Mouse (Mus musculus): Measurements from ENCODE around the gene Tmem246. TPM values are rescaled to one million over a fixed set of nuclear protein-coding genes. Genes with fewer than 3 reads are reported as not detected.

Gene Tmem246
- polyA plus RNA-seq, 1 experiment from 2014 or later = 21.4 TPM

GRCm38 (mm10) chr4:49558181-49558580, 39.5 kb downstream of the Tmem246 start:
- Histone ChIP-seq H3K27me3 (ENCODE audit: insufficient read depth, poor library complexity, severe bottlenecking) (no peaks in the 10 kb centered on the region), H3K4me3 (no peak overlapping the region), H3K4me1 (replicated peaks) (no peaks in the 10 kb centered on the region), H3K36me3 (no peaks in the 10 kb centered on the region), H3K27ac (no peak overlapping the region), H3K9me3 (no peaks in the 10 kb centered on the region)
- 87% methylated on average over 2 of the region's 2 CpGs for WGBS
- DNase-seq (ENCODE audit: low spot score) = no peak

GRCm38 (mm10) chr4:49557375-49557774, 40.3 kb downstream of the Tmem246 start:
- Histone ChIP-seq H3K4me1 (replicated peaks) (no peaks in the 10 kb centered on the region), H3K36me3 (no peaks in the 10 kb centered on the region)

GRCm38 (mm10) chr4:49553380-49553779, 44.3 kb downstream of the Tmem246 start:
- no peaks in the 10 kb centered on the region for H3K27me3 ChIP-seq (ENCODE audit: insufficient read depth, poor library complexity, severe bottlenecking)
- no peak overlapping the region for H3K4me3 ChIP-seq
- no peaks in the 10 kb centered on the region for H3K9me3 ChIP-seq
- no peak overlapping the region for H3K27ac ChIP-seq
- no peaks in the 10 kb centered on the region for H3K36me3 ChIP-seq
- DNase-seq (ENCODE audit: low spot score) = no peak
- no peaks in the 10 kb centered on the region for H3K4me1 ChIP-seq (replicated peaks)
- 89% methylated on average over 5 of the region's 5 CpGs for WGBS

More at GRCm38 (mm10) chr4:49557375-49557774, 40.3 kb downstream of the Tmem246 start:
- Histone ChIP-seq H3K27ac (no peak overlapping the region), H3K4me3 (no peak overlapping the region), H3K27me3 (ENCODE audit: insufficient read depth, poor library complexity, severe bottlenecking) (no peaks in the 10 kb centered on the region), H3K9me3 (no peaks in the 10 kb centered on the region)
- no peak for DNase-seq (ENCODE audit: low spot score)
- WGBS = 99% methylated on average over 7 of the region's 7 CpGs

DNA sequence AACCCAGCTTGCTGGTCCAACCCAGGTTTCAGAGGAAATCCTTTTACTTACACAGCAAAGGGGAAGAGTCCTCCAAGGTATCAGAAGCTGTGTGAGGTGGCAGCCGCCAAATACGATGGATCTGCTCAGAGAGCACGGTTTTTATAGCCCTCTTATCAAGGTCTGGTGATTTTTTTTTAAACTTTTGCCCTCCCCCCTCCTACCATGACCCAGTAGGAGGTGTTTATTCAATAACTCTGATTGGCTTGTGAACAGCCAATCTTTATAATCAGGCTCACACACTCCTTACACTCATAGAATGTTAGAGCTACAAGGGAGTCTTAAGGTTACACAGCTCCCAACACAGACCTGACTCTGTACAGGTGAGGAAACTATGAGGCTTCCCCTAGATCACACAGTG, 48.3 kb downstream of the Tmem246 start, which contains the start of gene Aldob:
Gene Aldob, minus strand, starts transcription at position 164 of the 400 bp plus-strand sequence.
- Histone ChIP-seq H3K36me3 (no peaks in the 10 kb centered on the region), H3K4me3 (no peak within 1 kb of the TSS)
- WGBS = 76% methylated on average over 3 of the region's 3 CpGs

GRCm38 (mm10) chr4:49547544-49548219, 50.0 kb downstream of the Tmem246 start:
- Histone ChIP-seq H3K9me3 (no peaks in the 10 kb centered on the region), H3K27me3 (ENCODE audit: insufficient read depth, poor library complexity, severe bottlenecking) (no peaks in the 10 kb centered on the region), H3K36me3 (no peaks in the 10 kb centered on the region), H3K4me1 (replicated peaks) (no peaks in the 10 kb centered on the region), H3K4me3 (no peak overlapping the region), H3K27ac (no peak overlapping the region)
- no peak for DNase-seq (ENCODE audit: low spot score)
- WGBS = 86% methylated on average over 7 of the region's 7 CpGs

More for the DNA sequence above, 48.3 kb downstream of the Tmem246 start, which contains the start of gene Aldob:
- no peak for DNase-seq (ENCODE audit: low spot score)
- Histone ChIP-seq H3K27ac (no peak within 1 kb of the TSS), H3K27me3 (ENCODE audit: insufficient read depth, poor library complexity, severe bottlenecking) (no peaks in the 10 kb centered on the region), H3K4me1 (replicated peaks) (no peaks in the 10 kb centered on the region), H3K9me3 (no peaks in the 10 kb centered on the region)

- 77% methylated on average over 6 of the region's 6 CpGs for WGBS
Observed at GRCm38 (mm10) chr4:49546873-49547543, 50.7 kb downstream of the Tmem246 start.

GRCm38 (mm10) chr4:49546026-49546425, 51.6 kb downstream of the Tmem246 start:
- Histone ChIP-seq H3K27me3 (ENCODE audit: insufficient read depth, poor library complexity, severe bottlenecking) (no peaks in the 10 kb centered on the region), H3K9me3 (no peaks in the 10 kb centered on the region), H3K4me3 (no peak overlapping the region), H3K27ac (no peak overlapping the region), H3K36me3 (no peaks in the 10 kb centered on the region), H3K4me1 (replicated peaks) (no peaks in the 10 kb centered on the region)
- 93% methylated on average over 2 of the region's 2 CpGs for WGBS
- DNase-seq (ENCODE audit: low spot score) = no peak

More at GRCm38 (mm10) chr4:49546873-49547543, 50.7 kb downstream of the Tmem246 start:
- Histone ChIP-seq H3K27ac (no peak overlapping the region), H3K9me3 (no peaks in the 10 kb centered on the region), H3K4me3 (no peak overlapping the region), H3K4me1 (replicated peaks) (no peaks in the 10 kb centered on the region), H3K36me3 (no peaks in the 10 kb centered on the region), H3K27me3 (ENCODE audit: insufficient read depth, poor library complexity, severe bottlenecking) (no peaks in the 10 kb centered on the region)
- no peak for DNase-seq (ENCODE audit: low spot score)

DNA sequence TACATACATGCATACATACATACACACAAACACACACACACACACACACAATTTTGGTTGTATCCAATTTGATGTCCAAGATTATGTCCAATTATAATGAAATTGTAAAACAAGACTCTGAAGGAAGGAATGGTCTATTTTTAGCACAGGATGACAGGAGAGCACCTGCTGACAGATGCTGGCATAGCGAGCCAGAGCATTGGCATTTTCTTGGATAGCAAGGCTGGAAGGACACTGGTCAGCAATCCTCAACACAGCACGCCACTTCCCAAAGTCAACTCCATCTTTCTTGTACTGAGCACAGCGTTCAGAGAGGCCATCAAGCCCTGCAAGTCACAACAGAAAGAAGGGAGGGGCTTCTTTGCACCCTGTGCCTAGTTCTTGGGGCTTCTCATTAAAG, 56.7 kb downstream of the Tmem246 start:
- no peaks in the 10 kb centered on the region for H3K4me1 ChIP-seq (replicated peaks)
- no peak overlapping the region for H3K4me3 ChIP-seq
- no peaks in the 10 kb centered on the region for H3K9me3 ChIP-seq
- H3K27ac ChIP-seq = no peak overlapping the region
- no peak for DNase-seq (ENCODE audit: low spot score)
- H3K27me3 ChIP-seq (ENCODE audit: insufficient read depth, poor library complexity, severe bottlenecking) = no peaks in the 10 kb centered on the region
- 75% methylated on average over 3 of the region's 3 CpGs for WGBS
- H3K36me3 ChIP-seq = no peaks in the 10 kb centered on the region

GRCm38 (mm10) chr4:49539665-49540064, 58.0 kb downstream of the Tmem246 start:
- no peak overlapping the region for H3K4me3 ChIP-seq
- H3K9me3 ChIP-seq = no peaks in the 10 kb centered on the region
- H3K27me3 ChIP-seq (ENCODE audit: insufficient read depth, poor library complexity, severe bottlenecking) = no peaks in the 10 kb centered on the region
- no peak for DNase-seq (ENCODE audit: low spot score)
- H3K36me3 ChIP-seq = no peaks in the 10 kb centered on the region
- no peak overlapping the region for H3K27ac ChIP-seq
- H3K4me1 ChIP-seq (replicated peaks) = no peaks in the 10 kb centered on the region
- WGBS = 80% methylated on average over 6 of the region's 6 CpGs

GRCm38 (mm10) chr4:49536671-49537070, 61.0 kb downstream of the Tmem246 start:
- H3K27ac ChIP-seq = no peak overlapping the region
- H3K9me3 ChIP-seq = no peaks in the 10 kb centered on the region
- WGBS = 84% methylated on average over 4 of the region's 4 CpGs
- DNase-seq (ENCODE audit: low spot score) = no peak
- no peaks in the 10 kb centered on the region for H3K27me3 ChIP-seq (ENCODE audit: insufficient read depth, poor library complexity, severe bottlenecking)
- H3K4me3 ChIP-seq = no peak overlapping the region
- H3K36me3 ChIP-seq = peaks cover 15% of the 10 kb centered on the region
- H3K4me1 ChIP-seq (replicated peaks) = no peaks in the 10 kb centered on the region

- H3K27ac ChIP-seq = no peak overlapping the region
- no peaks in the 10 kb centered on the region for H3K4me1 ChIP-seq (replicated peaks)
- H3K4me3 ChIP-seq = no peak overlapping the region
- DNase-seq (ENCODE audit: low spot score) = no peak
- H3K27me3 ChIP-seq (ENCODE audit: insufficient read depth, poor library complexity, severe bottlenecking) = no peaks in the 10 kb centered on the region
- H3K36me3 ChIP-seq = peaks cover 22% of the 10 kb centered on the region
- WGBS = 94% methylated on average over 4 of the region's 4 CpGs
- 0 out of 2 replicates have a peak, but pooled peaks cover under 1% of the 10 kb centered on the region for H3K9me3 ChIP-seq
Observed at GRCm38 (mm10) chr4:49535675-49536294, 61.9 kb downstream of the Tmem246 start.

- H3K36me3 ChIP-seq = peaks cover 30% of the 10 kb centered on the region
- 88% methylated on average over 3 of the region's 3 CpGs for WGBS
- no peak for DNase-seq (ENCODE audit: low spot score)
- H3K9me3 ChIP-seq = peaks cover 8% of the 10 kb centered on the region
- H3K4me3 ChIP-seq = no peak overlapping the region
- H3K27me3 ChIP-seq (ENCODE audit: insufficient read depth, poor library complexity, severe bottlenecking) = no peaks in the 10 kb centered on the region
- no peak overlapping the region for H3K27ac ChIP-seq
- no peaks in the 10 kb centered on the region for H3K4me1 ChIP-seq (replicated peaks)
Observed at GRCm38 (mm10) chr4:49535036-49535435, 62.6 kb downstream of the Tmem246 start.

Measured in hindbrain, embryonic 10.5 days (tissue).